Mouse (Mus musculus) left cerebral cortex, adult 11 months (tissue): ENCODE measurements around the gene Por.

Experiments
- DNase-seq: peaks from one replicate; pipeline ENCODE4 v3.0.0; 2022; ENCODE audit warnings: low spot score

Gene Por

GRCm38 (mm10) chr5:135669741-135670275, at the start of gene Por:
Por (plus strand) TSS chr5:135670033.
- DNase-seq: no peak

GRCm38 (mm10) chr5:135620526-135620925, 49.3 kb upstream of the Por start:
- DNase-seq: no peak

DNA sequence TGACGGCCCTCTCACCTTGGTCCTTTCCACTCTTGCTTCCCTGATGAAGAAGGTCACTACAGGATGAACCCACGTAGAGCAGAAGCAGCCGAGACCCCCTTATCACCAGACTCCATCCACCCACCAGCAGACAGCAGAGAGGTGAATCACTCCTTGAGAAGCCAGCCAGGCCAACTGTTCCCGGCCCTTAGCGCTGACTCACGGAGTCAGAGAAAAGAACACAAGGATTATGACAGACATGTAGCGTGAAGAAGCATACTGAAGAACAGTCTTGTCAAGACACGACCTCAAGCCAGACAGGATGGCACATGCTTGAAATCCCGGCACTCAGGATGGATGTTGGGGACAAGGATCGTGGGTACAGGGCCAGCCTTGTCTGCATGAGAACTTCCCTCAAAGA, 48.1 kb upstream of the Por start:
- DNase-seq: no peak

DNA sequence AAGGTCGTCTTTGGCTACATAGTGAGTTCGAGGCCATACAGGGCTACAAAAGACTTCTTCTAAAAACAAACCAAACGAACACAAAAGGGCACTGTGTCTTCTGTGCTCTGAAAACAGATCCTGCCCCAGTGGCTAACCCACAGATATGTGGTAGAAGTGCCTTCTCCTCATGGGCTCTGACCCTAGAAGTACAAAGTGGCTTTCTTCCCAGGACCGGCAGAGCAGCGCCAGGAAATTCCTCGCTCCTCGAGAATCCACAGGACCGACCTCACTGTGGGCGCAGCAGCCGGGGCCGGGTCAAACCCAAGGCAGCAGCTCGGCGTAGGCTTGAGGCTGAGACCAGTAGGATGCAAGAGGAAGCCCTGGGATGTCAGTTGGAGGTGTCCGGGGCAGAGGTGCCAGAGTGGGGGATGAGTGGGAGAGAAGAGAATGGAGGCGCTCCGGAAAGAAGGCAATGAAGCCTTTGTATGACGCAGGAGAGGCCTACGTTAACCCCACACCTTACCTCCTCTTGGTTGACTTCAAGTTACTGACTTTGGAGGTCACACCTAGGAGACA, 46.7 kb upstream of the Por start:
- no peak for DNase-seq

DNA sequence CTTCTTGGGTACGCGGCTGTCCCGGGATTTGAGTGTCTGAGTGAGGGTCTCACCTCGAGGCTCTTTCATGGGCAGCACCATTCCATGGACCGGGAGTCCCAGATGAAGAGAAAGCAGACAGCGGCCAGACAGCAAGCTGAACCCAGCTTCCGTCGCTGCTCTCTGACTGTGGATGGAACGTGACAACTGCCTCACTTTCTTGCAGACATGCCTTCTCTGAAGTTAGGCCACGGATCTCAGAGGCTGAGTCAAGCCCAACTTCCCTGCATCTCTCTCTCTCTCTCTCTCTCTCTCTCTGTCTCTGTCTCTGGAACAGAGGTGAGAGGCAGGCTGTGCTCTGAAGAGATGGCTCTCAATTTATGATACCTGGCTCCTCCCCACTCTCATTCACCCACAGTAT, 40.9 kb upstream of the Por start:
- no peak for DNase-seq

DNA sequence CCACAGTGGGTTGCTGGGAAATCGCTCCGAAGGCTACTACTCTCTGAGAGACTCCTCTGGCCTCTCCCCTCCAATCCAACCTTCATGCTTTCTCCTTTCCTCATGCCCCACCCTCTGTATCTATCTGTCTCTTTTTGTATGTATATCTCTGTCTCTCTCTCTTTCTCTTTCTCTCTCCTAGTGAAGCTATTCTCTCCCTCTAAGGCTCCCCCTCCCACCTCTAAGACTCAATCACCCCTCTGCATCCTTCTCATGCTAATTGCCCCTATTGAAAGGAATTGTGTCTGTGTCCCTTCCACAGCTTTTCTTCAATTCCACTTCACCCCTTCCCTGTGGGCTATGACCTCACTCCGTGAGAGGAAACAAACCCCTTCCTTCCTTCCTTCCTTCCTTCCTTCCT, 40.4 kb upstream of the Por start:
- DNase-seq: no peak

- DNase-seq: peak; percentile 45
These were observed 39.2 kb upstream of the Por start for GRCm38 (mm10) chr5:135630598-135630997.

DNA sequence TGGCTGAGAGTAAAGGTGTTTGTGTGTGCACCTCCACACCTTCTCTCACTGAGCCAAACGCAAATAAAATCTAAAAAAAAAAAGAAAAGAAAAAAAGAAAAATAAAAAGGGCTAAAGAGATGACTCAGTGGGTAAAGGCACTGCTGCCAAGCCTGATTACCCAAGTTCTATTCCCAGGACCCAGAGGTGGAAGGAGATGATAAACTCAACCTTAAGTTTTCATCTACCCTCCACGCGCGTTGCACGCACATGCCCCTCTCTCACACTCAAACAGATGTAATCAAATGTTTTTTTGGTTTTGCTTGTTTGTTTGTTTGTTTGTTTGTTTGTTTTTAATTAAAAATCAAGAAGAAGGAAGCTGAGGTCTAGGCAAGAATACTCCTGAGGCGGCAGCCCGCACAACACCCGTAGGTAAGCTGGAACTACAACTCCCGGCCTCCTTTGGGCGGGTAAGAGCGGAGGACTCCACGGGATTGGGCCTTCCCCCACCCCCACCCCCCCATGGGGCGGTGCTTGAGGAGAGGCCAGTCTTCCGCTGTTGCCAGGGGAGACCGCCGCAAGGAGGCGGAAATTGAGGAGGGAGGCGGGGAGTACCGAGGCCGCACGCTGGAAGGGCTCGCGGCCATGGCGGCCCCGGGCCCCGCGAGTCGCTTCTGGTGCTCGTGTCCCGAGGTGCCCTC, 37.6 kb upstream of the Por start, which contains the start of gene Rhbdd2:
Rhbdd2 (plus strand) TSS at position 502 of the 680 bp plus-strand sequence.
- DNase-seq: peak; percentile 93

- DNase-seq: peak; percentile 28
These were observed 37.1 kb upstream of the Por start for GRCm38 (mm10) chr5:135632797-135633144.

- DNase-seq: no peak
These were observed 29.9 kb upstream of the Por start for GRCm38 (mm10) chr5:135639760-135640458.

- DNase-seq: no peak
These were observed 29.4 kb upstream of the Por start for GRCm38 (mm10) chr5:135640459-135640789.

GRCm38 (mm10) chr5:135641028-135641427, 28.8 kb upstream of the Por start:
- no peak for DNase-seq

DNA sequence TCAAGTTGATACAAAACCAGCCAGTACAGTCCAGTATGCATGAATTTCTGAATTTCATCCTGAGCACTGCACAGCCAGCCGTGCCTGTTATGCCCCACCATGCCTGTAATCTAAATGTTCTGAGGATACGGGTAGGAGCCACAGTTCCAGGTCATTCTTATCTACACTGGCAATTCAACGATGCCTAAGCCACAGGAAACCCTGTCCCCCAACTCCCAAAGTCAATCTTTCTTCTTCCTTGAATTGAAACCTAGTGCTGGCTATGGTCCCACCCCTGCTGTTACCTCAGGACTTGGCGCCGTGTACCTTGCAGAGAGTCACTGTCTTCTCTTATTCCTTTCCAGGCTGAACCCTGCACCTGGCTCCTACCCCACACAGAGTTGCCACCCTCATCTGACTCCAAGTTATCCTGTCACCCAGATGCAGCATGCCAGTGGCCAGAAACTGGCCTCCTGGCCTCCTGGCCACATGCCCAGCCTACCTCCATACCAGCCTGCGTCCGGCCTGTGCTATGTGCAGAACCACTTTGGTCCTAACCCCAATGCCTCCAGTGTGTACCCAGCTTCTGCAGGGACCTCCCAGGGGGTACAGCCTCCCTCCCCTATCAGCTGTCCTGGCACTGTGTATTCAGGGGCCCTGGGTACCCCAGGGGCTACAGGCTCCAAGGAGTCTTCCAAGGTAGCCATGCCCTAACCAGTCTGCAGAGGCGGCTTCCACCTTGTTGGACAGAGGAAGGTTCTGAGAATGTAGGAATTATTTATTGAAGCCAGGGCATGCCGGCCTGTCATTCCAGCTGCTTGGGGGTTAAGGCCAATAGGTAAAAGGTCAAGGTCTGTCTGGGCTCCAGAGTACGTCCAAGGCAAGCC, 26.9 kb upstream of the Por start:
- no peak for DNase-seq

DNA sequence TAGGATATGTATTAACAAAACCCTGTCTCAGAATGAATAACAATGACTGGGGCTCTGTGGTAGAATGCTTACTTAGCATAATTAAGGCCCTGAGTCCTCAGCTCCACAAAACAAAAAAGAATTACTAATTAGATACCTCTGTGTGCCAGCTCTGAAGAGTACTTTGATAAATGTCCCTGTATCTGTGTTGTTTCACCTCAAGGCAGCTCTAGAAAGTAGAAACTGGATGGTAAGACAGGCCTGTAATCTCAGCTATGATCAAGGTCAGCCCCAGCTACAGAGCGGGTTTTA, 26.3 kb upstream of the Por start:
- DNase-seq: no peak

DNA sequence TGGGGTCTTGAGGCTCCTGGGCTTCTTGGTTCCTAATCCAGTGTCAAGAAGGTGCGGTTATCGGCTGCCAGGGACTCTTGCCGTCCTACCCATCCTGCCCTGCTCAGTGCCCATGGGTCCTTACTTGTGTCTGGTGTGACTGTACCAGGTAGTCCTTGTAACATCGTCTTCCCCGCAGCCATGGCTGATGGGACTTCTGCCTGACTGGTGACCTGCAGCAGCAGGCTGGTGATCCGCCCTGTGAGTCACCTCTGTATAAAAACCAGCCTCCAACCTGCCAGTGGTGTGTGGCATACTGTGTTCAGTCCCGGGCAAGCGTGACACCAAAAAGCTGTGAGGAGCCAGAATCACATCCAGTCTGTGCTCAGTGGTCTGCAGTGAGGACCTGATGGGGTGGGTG, 26.0 kb upstream of the Por start:
- no peak for DNase-seq

GRCm38 (mm10) chr5:135645330-135645729, 24.5 kb upstream of the Por start:
- DNase-seq: no peak

DNA sequence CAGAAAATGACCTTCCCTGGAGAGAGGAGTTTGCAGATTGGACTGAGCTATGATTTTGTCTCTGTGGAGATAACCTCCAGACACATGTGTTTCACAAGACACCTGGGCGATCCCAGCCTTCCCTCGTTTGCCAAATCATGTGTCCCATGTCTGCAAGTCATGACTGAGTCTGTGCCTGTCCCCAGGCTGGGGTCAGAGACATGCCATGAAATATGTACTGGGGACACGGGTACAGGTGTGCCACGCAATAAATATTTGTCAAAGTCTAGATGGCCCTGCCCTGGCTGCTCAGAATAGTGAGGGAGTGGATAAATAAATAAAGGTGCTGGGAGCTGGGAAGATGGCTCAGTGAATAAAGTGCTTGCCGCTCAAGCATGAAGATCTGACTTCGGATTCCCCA, 23.8 kb upstream of the Por start:
- no peak for DNase-seq

DNA sequence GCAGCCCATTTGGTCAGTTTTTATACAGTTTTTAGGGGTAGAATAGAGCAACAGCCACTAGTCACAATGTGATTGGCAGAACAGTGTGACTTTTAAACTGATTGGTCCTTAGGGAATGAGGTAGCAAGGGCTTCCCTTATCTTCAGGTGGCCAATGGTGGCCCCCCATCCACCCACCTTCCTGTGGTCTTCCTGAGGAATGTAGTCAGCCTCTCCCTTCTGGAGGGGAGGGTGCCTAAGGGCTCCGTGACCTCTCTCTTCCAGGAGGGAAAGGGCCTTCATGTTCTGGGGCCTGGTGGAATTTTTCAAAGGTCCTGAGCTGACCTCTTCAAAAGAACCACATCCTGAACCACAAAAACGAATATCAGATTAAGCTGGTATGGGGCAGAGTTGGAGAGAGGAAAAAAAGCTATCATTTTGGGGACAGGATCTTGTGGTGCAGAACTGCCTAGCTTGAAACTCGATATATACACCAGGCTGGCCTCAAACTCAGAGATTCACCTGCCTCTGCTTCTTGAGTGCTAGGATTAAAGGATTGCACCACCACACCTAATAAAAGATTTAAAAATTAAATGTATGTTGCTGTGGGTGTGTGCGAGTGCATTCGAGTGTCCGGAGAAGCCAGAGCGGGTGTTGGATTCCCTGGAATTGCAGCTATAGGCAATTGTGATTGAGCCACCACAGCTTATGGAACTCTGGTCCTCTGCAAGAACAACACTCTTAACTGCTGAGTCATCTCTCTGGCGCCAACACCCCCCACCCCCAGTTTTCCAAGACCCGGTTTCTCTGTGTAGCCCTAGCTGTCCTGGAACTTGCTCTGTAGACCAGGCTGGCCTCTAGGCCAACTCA, 21.1 kb upstream of the Por start:
- no peak for DNase-seq

DNA sequence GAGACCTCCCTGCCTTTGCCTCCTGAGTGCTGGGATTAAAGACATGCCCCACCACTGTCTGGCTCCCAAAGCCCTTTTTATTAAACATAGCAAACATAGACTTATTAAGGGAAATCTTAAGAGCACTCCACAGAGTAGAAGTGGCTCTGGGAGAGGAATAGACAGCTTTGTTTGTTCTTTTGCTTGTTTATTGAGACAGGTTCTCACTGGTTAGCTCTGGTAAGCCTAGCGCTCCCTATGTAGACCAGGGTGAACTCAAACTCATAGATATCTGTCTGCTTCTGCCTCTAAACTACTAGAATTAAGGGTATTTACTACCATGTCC, 20.6 kb upstream of the Por start:
- no peak for DNase-seq

GRCm38 (mm10) chr5:135651536-135651935, 18.3 kb upstream of the Por start:
- no peak for DNase-seq

DNA sequence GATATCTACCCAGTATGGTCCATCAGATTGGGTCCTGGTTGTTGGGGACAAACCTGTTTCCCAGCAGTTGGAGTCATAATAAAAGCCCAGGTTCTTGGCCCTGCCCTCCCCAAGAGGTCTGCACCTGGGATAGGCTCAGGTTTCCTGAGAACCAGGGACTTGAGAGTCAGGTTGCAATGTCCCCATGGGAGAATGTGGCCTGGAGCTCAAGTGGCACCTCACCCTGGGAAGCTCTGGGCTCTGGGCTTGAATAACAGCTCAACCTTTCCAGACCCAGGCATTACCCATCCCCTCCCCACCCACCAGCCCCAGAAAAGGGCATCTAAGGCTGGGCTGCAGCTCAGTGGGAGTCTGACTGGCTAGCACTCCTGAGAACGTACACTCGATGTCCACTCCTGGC, 16.6 kb upstream of the Por start:
- DNase-seq: no peak

- DNase-seq: no peak
These were observed 13.8 kb upstream of the Por start for GRCm38 (mm10) chr5:135656046-135656445.
